Mouse (Mus musculus): ENCODE data around the gene Tram2.

The Tram2 gene

GRCm38 (mm10) chr1:21023101-21023500 lies 55.9 kb downstream of the Tram2 start:
- in situ Hi-C loops (cut with MboI, MseI) = no loop called here

- in situ Hi-C loops (cut with MboI, MseI) = no loop called here
Measured at GRCm38 (mm10) chr1:21014463-21014862, 64.6 kb downstream of the Tram2 start.

- in situ Hi-C loops (cut with MboI, MseI) = no loop called here
Measured at GRCm38 (mm10) chr1:21010282-21010800, 68.7 kb downstream of the Tram2 start.

- in situ Hi-C loops (cut with MboI, MseI) = no loop called here
Measured at GRCm38 (mm10) chr1:21008891-21009290, 70.1 kb downstream of the Tram2 start.

- in situ Hi-C loops (cut with MboI, MseI) = no loop called here
Measured at GRCm38 (mm10) chr1:21007941-21008701, 70.9 kb downstream of the Tram2 start.

- in situ Hi-C loops (cut with MboI, MseI) = no loop called here
Measured at GRCm38 (mm10) chr1:21006775-21007174, 72.3 kb downstream of the Tram2 start.

GRCm38 (mm10) chr1:21004596-21004995 lies 74.4 kb downstream of the Tram2 start:
- in situ Hi-C loops (cut with MboI, MseI) = no loop called here

GRCm38 (mm10) chr1:21002246-21003142 lies 76.5 kb downstream of the Tram2 start:
- in situ Hi-C loops (cut with MboI, MseI) = no loop called here

GRCm38 (mm10) chr1:20997881-20998389 lies 81.1 kb downstream of the Tram2 start:
- in situ Hi-C loops (cut with MboI, MseI) = no loop called here

- in situ Hi-C loops (cut with MboI, MseI) = no loop called here
Measured at GRCm38 (mm10) chr1:20997328-20997689, 81.7 kb downstream of the Tram2 start.

GRCm38 (mm10) chr1:20996603-20997327 lies 82.3 kb downstream of the Tram2 start:
- in situ Hi-C loops (cut with MboI, MseI) = no loop called here

GRCm38 (mm10) chr1:20995331-20995986 lies 83.6 kb downstream of the Tram2 start:
- in situ Hi-C loops (cut with MboI, MseI) = no loop called here

GRCm38 (mm10) chr1:20994338-20994737 lies 84.7 kb downstream of the Tram2 start:
- in situ Hi-C loops (cut with MboI, MseI) = loop anchor here (5.0 kb wide), 1 partner anchor 103 kb away; no protein-coding TSS in a partner anchor

- in situ Hi-C loops (cut with MboI, MseI) = loop anchor here (5.0 kb wide), 1 partner anchor 104 kb away; no protein-coding TSS in a partner anchor
Measured at GRCm38 (mm10) chr1:20993690-20994089, 85.3 kb downstream of the Tram2 start.

GRCm38 (mm10) chr1:20989461-20990083 lies 89.5 kb downstream of the Tram2 start:
- in situ Hi-C loops (cut with MboI, MseI) = loop anchor here (5.0 kb wide), 1 partner anchor 108 kb away; no protein-coding TSS in a partner anchor

GRCm38 (mm10) chr1:20986378-20987056 lies 92.5 kb downstream of the Tram2 start:
- in situ Hi-C loops (cut with MboI, MseI) = no loop called here

- in situ Hi-C loops (cut with MboI, MseI) = loop anchor here (5.0 kb wide), 1 partner anchor 58 kb away; no protein-coding TSS in a partner anchor
Measured at GRCm38 (mm10) chr1:20984582-20984981, 94.4 kb downstream of the Tram2 start.

- in situ Hi-C loops (cut with MboI, MseI) = loop anchor here (5.0 kb wide), 1 partner anchor 58 kb away; no protein-coding TSS in a partner anchor
Measured at GRCm38 (mm10) chr1:20984103-20984502, 94.9 kb downstream of the Tram2 start.

GRCm38 (mm10) chr1:20981764-20982163 lies 97.3 kb downstream of the Tram2 start:
- in situ Hi-C loops (cut with MboI, MseI) = loop anchor here (5.0 kb wide), 1 partner anchor 61 kb away; no protein-coding TSS in a partner anchor

Data from T-helper 1 cell (primary cell).